Mouse (Mus musculus) forebrain, embryonic 16.5 days (tissue): ENCODE results near the gene Mrpl42. TPM values are rescaled to one million over a fixed set of nuclear protein-coding genes. Genes with fewer than 3 reads are reported as not detected.
"Not testable (repeated sequence)": the region's sequence is repeated elsewhere in the genome, so short reads cannot be mapped to it uniquely, and the experiment has no call there.

Experiments
- ATAC-seq: fragments of 200-750 bp; cut with Nextera tagmentation; 2 replicates; pipeline ENCODE4 v1.8.0; 2017; ENCODE audit warnings: mild to moderate bottlenecking, moderate library complexity
- H3K27ac ChIP-seq: fragments of 300-500 bp; sonication (generic); 2 replicates; pipeline ENCODE4 v1.5.1; 2014; ENCODE audit warnings: low read length, control low read depth
- H3K27me3 ChIP-seq: fragments of 300-500 bp; sonication (generic); replicated peaks from 2 replicates; pipeline ENCODE4 v1.6.1; 2014; ENCODE audit warnings: low read length; ENCODE audit not compliant: control insufficient read depth, insufficient read depth
- H3K36me3 ChIP-seq: fragments of 300-500 bp; sonication (generic); 2 replicates; pipeline ENCODE4 v1.6.1; 2014; ENCODE audit not compliant: control insufficient read depth, insufficient read depth
- H3K4me1 ChIP-seq: fragments of 300-500 bp; sonication (generic); replicated peaks from 2 replicates; pipeline ENCODE4 v1.6.1; 2014; ENCODE audit warnings: low read length; ENCODE audit not compliant: control insufficient read depth, insufficient read depth
- H3K4me2 ChIP-seq: fragments of 300-500 bp; sonication (generic); 2 replicates; pipeline ENCODE4 v1.6.1; 2014; ENCODE audit warnings: mild to moderate bottlenecking, low read length, control low read depth
- H3K4me3 ChIP-seq: fragments of 300-500 bp; sonication (generic); replicated peaks from 2 replicates; pipeline ENCODE4 v1.5.1; 2014; ENCODE audit warnings: mild to moderate bottlenecking, low read length, control low read depth
- H3K9ac ChIP-seq: fragments of 300-500 bp; sonication (generic); replicated peaks from 2 replicates; pipeline ENCODE4 v1.6.1; 2014; ENCODE audit warnings: low read depth, low read length, control low read depth
- H3K9me3 ChIP-seq: fragments of 300-500 bp; sonication (generic); 2 replicates; pipeline ENCODE4 v1.6.1; 2016; ENCODE audit warnings: low read length; ENCODE audit not compliant: control insufficient read depth
- WGBS: fragments of 180-500 bp; shearing (Covaris S2); extraction: QIAGEN DNeasy Blood & Tissue Kit; methylation state at CpG from one replicate; pipeline ENCODE4 v1.1.7; 2014; 5-methylcytosine and 5-hydroxymethylcytosine counted together
- polyA plus RNA-seq: library from polyadenylated mRNA; unstranded; fragments of >200 nt; fragmentation: Nextera tagmentation; extraction: Ambion mirVana; gene quantifications from 2 replicates; pipeline ENCODE4 v1.2.1, GENCODE M21; 2015

Mrpl42 gene
- 220 and 229 TPM in 2 replicates for polyA plus RNA-seq

GRCm38 (mm10) chr10:95501463-95502081 is at the start of gene Mrpl42:
Mrpl42 (minus strand) TSS chr10:95501940.
- Histone ChIP-seq H3K27me3 (no peaks in the 10 kb centered on the region), H3K36me3 (no peaks in the 10 kb centered on the region), H3K4me2 (peak within 1 kb of the TSS; percentile 51), H3K4me1 (peaks cover 8% of the 10 kb centered on the region), H3K9ac (peak within 1 kb of the TSS; percentile 92), H3K4me3 (peak within 1 kb of the TSS; percentile 82), H3K27ac (peak within 1 kb of the TSS; percentile 79), H3K9me3 (no peaks in the 10 kb centered on the region)
- ATAC-seq = peak; percentile 98
- WGBS = under 1% methylated on average over 35 of the region's 35 CpGs

- Histone ChIP-seq H3K27me3 (no peaks in the 10 kb centered on the region), H3K9ac (no peak overlapping the region), H3K36me3 (peaks cover 6% of the 10 kb centered on the region), H3K4me1 (peaks cover 5% of the 10 kb centered on the region), H3K9me3 (no peaks in the 10 kb centered on the region), H3K27ac (no peak overlapping the region), H3K4me2 (no peak overlapping the region), H3K4me3 (no peak overlapping the region)
- ATAC-seq = 0 out of 2 replicates have a peak, but pooled peaks have one; percentile 5
- 77% methylated on average over 1 of the region's 1 CpGs for WGBS
Observed at GRCm38 (mm10) chr10:95550506-95550905, 48.8 kb upstream of the Mrpl42 start.

GRCm38 (mm10) chr10:95549080-95549479 is 47.3 kb upstream of the Mrpl42 start:
- H3K27me3 ChIP-seq, H3K27ac ChIP-seq: not testable (repeated sequence)

GRCm38 (mm10) chr10:95548154-95548826 is 46.5 kb upstream of the Mrpl42 start:
- Histone ChIP-seq H3K9me3 (no peaks in the 10 kb centered on the region), H3K27me3 (no peaks in the 10 kb centered on the region), H3K4me3 (no peak overlapping the region), H3K4me2 (no peak overlapping the region), H3K9ac (no peak overlapping the region), H3K27ac (no peak overlapping the region), H3K4me1 (peaks cover 6% of the 10 kb centered on the region), H3K36me3 (peaks cover 6% of the 10 kb centered on the region)
- ATAC-seq = no peak
- 84% methylated on average over 11 of the region's 11 CpGs for WGBS

More at GRCm38 (mm10) chr10:95549080-95549479, 47.3 kb upstream of the Mrpl42 start:
- H3K9me3 ChIP-seq, H3K4me3 ChIP-seq, H3K9ac ChIP-seq, H3K4me2 ChIP-seq, H3K4me1 ChIP-seq, H3K36me3 ChIP-seq, ATAC-seq: not testable (repeated sequence)
- 63% methylated on average over 5 of the region's 5 CpGs for WGBS

GRCm38 (mm10) chr10:95546178-95546577 is 44.4 kb upstream of the Mrpl42 start:
- peaks cover 8% of the 10 kb centered on the region for H3K36me3 ChIP-seq

GRCm38 (mm10) chr10:95545051-95545450 is 43.3 kb upstream of the Mrpl42 start:
- no peak overlapping the region for H3K4me2 ChIP-seq
- peaks cover 8% of the 10 kb centered on the region for H3K36me3 ChIP-seq
- H3K4me1 ChIP-seq = peaks cover 6% of the 10 kb centered on the region
- ATAC-seq = peak; percentile 47; the same call in 1 of the 2 replicates
- no peaks in the 10 kb centered on the region for H3K27me3 ChIP-seq
- 67% methylated on average over 4 of the region's 4 CpGs for WGBS
- no peak overlapping the region for H3K9ac ChIP-seq
- H3K9me3 ChIP-seq = no peaks in the 10 kb centered on the region
- no peak overlapping the region for H3K4me3 ChIP-seq
- no peak overlapping the region for H3K27ac ChIP-seq

More at GRCm38 (mm10) chr10:95546178-95546577, 44.4 kb upstream of the Mrpl42 start:
- no peak for ATAC-seq
- Histone ChIP-seq H3K4me2 (no peak overlapping the region), H3K27ac (no peak overlapping the region), H3K9ac (no peak overlapping the region), H3K27me3 (no peaks in the 10 kb centered on the region), H3K9me3 (no peaks in the 10 kb centered on the region), H3K4me1 (peaks cover 6% of the 10 kb centered on the region), H3K4me3 (no peak overlapping the region)
- WGBS = 91% methylated on average over 2 of the region's 2 CpGs

- Histone ChIP-seq H3K9me3 (no peaks in the 10 kb centered on the region), H3K4me3 (no peak overlapping the region), H3K27me3 (no peaks in the 10 kb centered on the region), H3K36me3 (peaks cover 8% of the 10 kb centered on the region), H3K9ac (no peak overlapping the region), H3K4me1 (peaks cover 6% of the 10 kb centered on the region), H3K4me2 (no peak overlapping the region), H3K27ac (no peak overlapping the region)
- ATAC-seq = no peak
- whole genome bisulfite sequencing = 57% methylated on average over 2 of the region's 2 CpGs
Observed at GRCm38 (mm10) chr10:95544651-95545050, 42.9 kb upstream of the Mrpl42 start.

GRCm38 (mm10) chr10:95544004-95544403 is 42.3 kb upstream of the Mrpl42 start:
- Histone ChIP-seq H3K9me3 (no peaks in the 10 kb centered on the region), H3K4me2 (no peak overlapping the region), H3K4me1 (peaks cover 6% of the 10 kb centered on the region), H3K9ac (no peak overlapping the region), H3K27me3 (no peaks in the 10 kb centered on the region), H3K36me3 (peaks cover 5% of the 10 kb centered on the region), H3K27ac (no peak overlapping the region), H3K4me3 (no peak overlapping the region)
- ATAC-seq = no peak

- no peak overlapping the region for H3K4me2 ChIP-seq
- no peak overlapping the region for H3K9ac ChIP-seq
- no peaks in the 10 kb centered on the region for H3K27me3 ChIP-seq
- peaks cover 2% of the 10 kb centered on the region for H3K36me3 ChIP-seq
- peaks cover 6% of the 10 kb centered on the region for H3K4me1 ChIP-seq
- no peaks in the 10 kb centered on the region for H3K9me3 ChIP-seq
- ATAC-seq = no peak
- H3K27ac ChIP-seq = no peak overlapping the region
- WGBS = 90% methylated on average over 2 of the region's 2 CpGs
- no peak overlapping the region for H3K4me3 ChIP-seq
Observed at GRCm38 (mm10) chr10:95543377-95543776, 41.6 kb upstream of the Mrpl42 start.
